Mouse (Mus musculus) forebrain, embryonic 11.5 days (tissue): ENCODE data around the gene Tnc. TPM values are rescaled to one million over a fixed set of nuclear protein-coding genes. Genes with fewer than 3 reads are reported as not detected.

ENCODE experiments used
- ATAC-seq: fragments of 200-750 bp; cut with Nextera tagmentation; replicated peaks from 2 replicates; pipeline ENCODE4 v1.8.0; 2017; ENCODE audit warnings: moderate TSS enrichment; ENCODE audit not compliant: low FRiP score
- DNase-seq: peaks from one replicate; pipeline ENCODE4 v3.0.0-alpha.2; 2017; ENCODE audit warnings: low spot score
- H3K27ac ChIP-seq: fragments of 300-500 bp; sonication (generic); 2 replicates; pipeline ENCODE4 v1.5.1; 2014; ENCODE audit warnings: low read depth, low read length
- H3K27me3 ChIP-seq: fragments of 300-500 bp; sonication (generic); 2 replicates; pipeline ENCODE4 v1.6.1; 2014; ENCODE audit warnings: mild to moderate bottlenecking, low read length, mixed read lengths; ENCODE audit not compliant: control insufficient read depth, insufficient read depth
- H3K36me3 ChIP-seq: fragments of 300-500 bp; sonication (generic); 2 replicates; pipeline ENCODE4 v1.6.1; 2014; ENCODE audit warnings: mild to moderate bottlenecking, low read length, moderate library complexity, mixed read lengths; ENCODE audit not compliant: control insufficient read depth, insufficient read depth
- H3K4me1 ChIP-seq: fragments of 300-500 bp; sonication (generic); replicated peaks from 2 replicates; pipeline ENCODE4 v1.6.1; 2014; ENCODE audit warnings: low read length, mixed read lengths; ENCODE audit not compliant: control insufficient read depth, insufficient read depth
- H3K4me2 ChIP-seq: fragments of 300-500 bp; sonication (generic); 2 replicates; pipeline ENCODE4 v1.6.1; 2014; ENCODE audit warnings: low read depth, mild to moderate bottlenecking, low read length, moderate library complexity, mixed read lengths; ENCODE audit not compliant: severe bottlenecking
- H3K4me3 ChIP-seq: fragments of 300-500 bp; sonication (generic); 2 replicates; pipeline ENCODE4 v1.5.1; 2014; ENCODE audit warnings: low read depth, low read length
- H3K9ac ChIP-seq: fragments of 300-500 bp; sonication (generic); 2 replicates; pipeline ENCODE4 v1.6.1; 2014; ENCODE audit warnings: low read length
- H3K9me3 ChIP-seq: fragments of 300-500 bp; sonication (generic); 2 replicates; pipeline ENCODE4 v1.6.1; 2016; ENCODE audit warnings: low read length, mixed read lengths; ENCODE audit not compliant: control insufficient read depth
- WGBS: fragments of 180-500 bp; shearing (Covaris S2); extraction: QIAGEN DNeasy Blood & Tissue Kit; methylation state at CpG from one replicate; pipeline ENCODE4 v1.1.7; 2014; 5-methylcytosine and 5-hydroxymethylcytosine counted together
- polyA plus RNA-seq: library from polyadenylated mRNA; unstranded; fragments of >200 nt; fragmentation: Nextera tagmentation; extraction: Ambion mirVana; gene quantifications from 2 replicates; pipeline ENCODE4 v1.2.1, GENCODE M21; 2014

Gene Tnc
- polyA plus RNA-seq, 1 experiment from 2014 or later: 5.4 TPM

- DNase-seq: no peak
- Histone ChIP-seq H3K9me3 (no peaks in the 10 kb centered on the region), H3K9ac (no peak overlapping the region), H3K36me3 (no peaks in the 10 kb centered on the region), H3K4me1 (no peaks in the 10 kb centered on the region), H3K27me3 (no peaks in the 10 kb centered on the region), H3K4me3 (no peak overlapping the region), H3K4me2 (no peak overlapping the region), H3K27ac (no peak overlapping the region)
- 94% methylated on average over 2 of the region's 2 CpGs for WGBS
- ATAC-seq: no peak
Observed at GRCm38 (mm10) chr4:63941420-63941819, 105.4 kb downstream of the Tnc start.

DNA sequence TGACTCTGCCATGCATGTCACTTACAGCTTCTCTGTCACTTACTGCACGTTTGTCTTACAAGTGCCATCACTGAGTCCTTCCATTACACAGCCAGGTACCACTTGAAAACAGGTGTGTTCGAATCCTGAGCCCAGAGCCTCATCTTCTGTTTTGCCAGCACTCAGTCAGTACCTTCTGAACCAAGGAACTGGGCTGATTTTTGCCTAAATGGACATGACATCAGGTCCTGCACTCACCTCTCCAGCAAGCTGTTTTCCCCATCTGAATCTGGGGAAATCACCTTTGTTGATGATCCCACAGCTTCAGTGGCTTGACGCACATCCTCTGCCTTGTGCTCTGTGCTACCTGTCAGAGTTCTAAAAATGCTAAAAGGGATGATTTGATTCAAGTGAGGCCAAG, 107.4 kb downstream of the Tnc start:
- Histone ChIP-seq H3K4me3 (no peak overlapping the region), H3K36me3 (no peaks in the 10 kb centered on the region), H3K4me1 (no peaks in the 10 kb centered on the region), H3K9ac (no peak overlapping the region), H3K27ac (no peak overlapping the region), H3K27me3 (no peaks in the 10 kb centered on the region), H3K9me3 (no peaks in the 10 kb centered on the region), H3K4me2 (no peak overlapping the region)
- 88% methylated on average over 3 of the region's 3 CpGs for WGBS
- no peak for DNase-seq
- no peak for ATAC-seq

GRCm38 (mm10) chr4:63935960-63936359, 110.9 kb downstream of the Tnc start:
- Histone ChIP-seq H3K9ac (no peak overlapping the region), H3K9me3 (no peaks in the 10 kb centered on the region), H3K27me3 (no peaks in the 10 kb centered on the region), H3K4me2 (no peak overlapping the region), H3K4me1 (no peaks in the 10 kb centered on the region; the same call in 1 of the 2 replicates), H3K4me3 (no peak overlapping the region), H3K27ac (no peak overlapping the region), H3K36me3 (no peaks in the 10 kb centered on the region)
- no peak for DNase-seq
- ATAC-seq: no peak
- WGBS: 88% methylated on average over 4 of the region's 4 CpGs

DNA sequence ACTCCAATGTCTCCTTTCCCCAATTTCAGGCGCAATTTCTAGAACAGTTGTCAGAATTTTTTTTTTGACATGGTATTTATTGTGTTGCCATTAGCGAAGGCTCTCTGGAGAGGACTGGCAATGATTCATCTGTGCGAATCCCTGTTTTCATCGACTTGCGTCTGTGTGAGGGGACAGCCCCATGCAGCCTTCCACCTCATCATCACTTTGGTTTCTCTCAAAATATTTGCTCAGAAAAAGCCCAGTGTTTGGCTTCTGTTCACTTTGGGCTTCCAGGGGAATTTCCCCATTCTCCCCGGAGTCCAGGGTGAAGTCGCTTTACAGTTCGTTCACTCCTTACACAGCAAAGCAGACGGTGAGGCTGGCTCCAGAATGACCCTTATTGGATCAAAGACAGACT, 111.5 kb downstream of the Tnc start:
- Histone ChIP-seq H3K4me2 (no peak overlapping the region), H3K9ac (no peak overlapping the region), H3K4me1 (no peaks in the 10 kb centered on the region; the same call in 1 of the 2 replicates), H3K9me3 (no peaks in the 10 kb centered on the region), H3K36me3 (no peaks in the 10 kb centered on the region), H3K27me3 (no peaks in the 10 kb centered on the region), H3K27ac (no peak overlapping the region), H3K4me3 (no peak overlapping the region)
- WGBS: 90% methylated on average over 9 of the region's 9 CpGs
- ATAC-seq (no peak), DNase-seq (no peak)

GRCm38 (mm10) chr4:63930863-63931262, 116.0 kb downstream of the Tnc start:
- Histone ChIP-seq H3K9me3 (no peaks in the 10 kb centered on the region), H3K9ac (no peak overlapping the region), H3K36me3 (no peaks in the 10 kb centered on the region), H3K27ac (no peak overlapping the region), H3K4me3 (no peak overlapping the region), H3K27me3 (no peaks in the 10 kb centered on the region), H3K4me2 (no peak overlapping the region), H3K4me1 (no peaks in the 10 kb centered on the region; the same call in 1 of the 2 replicates)
- WGBS: 92% methylated on average over 2 of the region's 2 CpGs
- DNase-seq (no peak), ATAC-seq (no peak)

DNA sequence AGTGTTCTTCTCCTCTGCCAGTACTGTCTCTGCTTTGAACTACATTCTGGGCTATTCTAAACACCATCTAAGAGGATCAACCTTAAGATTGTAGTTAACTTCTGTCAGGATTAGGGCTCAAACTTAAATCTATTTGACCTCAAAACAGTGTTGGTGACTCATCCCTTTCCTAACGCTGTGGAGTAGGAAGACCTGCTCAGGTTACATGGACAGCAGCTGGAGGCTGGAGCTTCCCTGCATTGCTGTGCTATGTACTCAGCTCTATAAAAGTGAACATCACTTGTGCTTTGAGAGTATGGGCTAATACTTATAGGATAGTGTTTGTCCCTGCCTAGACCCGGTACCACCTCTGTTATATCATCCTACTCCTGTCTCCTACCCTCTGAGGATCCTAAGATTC, 117.3 kb downstream of the Tnc start:
- Histone ChIP-seq H3K4me1 (no peaks in the 10 kb centered on the region; the same call in 1 of the 2 replicates), H3K27ac (no peak overlapping the region), H3K4me2 (no peak overlapping the region), H3K4me3 (no peak overlapping the region), H3K36me3 (no peaks in the 10 kb centered on the region), H3K27me3 (no peaks in the 10 kb centered on the region), H3K9ac (no peak overlapping the region), H3K9me3 (no peaks in the 10 kb centered on the region)
- WGBS: 71% methylated on average over 2 of the region's 2 CpGs
- no peak for DNase-seq
- ATAC-seq: no peak

GRCm38 (mm10) chr4:63928192-63928591, 118.6 kb downstream of the Tnc start:
- no peaks in the 10 kb centered on the region for H3K4me1 ChIP-seq
- WGBS: 81% methylated on average over 1 of the region's 1 CpGs

GRCm38 (mm10) chr4:63917181-63917580, 129.6 kb downstream of the Tnc start:
- ATAC-seq (no peak), DNase-seq (no peak)
- Histone ChIP-seq H3K4me3 (no peak overlapping the region), H3K27me3 (no peaks in the 10 kb centered on the region), H3K36me3 (no peaks in the 10 kb centered on the region), H3K9me3 (no peaks in the 10 kb centered on the region), H3K9ac (no peak overlapping the region), H3K27ac (no peak overlapping the region), H3K4me2 (no peak overlapping the region), H3K4me1 (no peaks in the 10 kb centered on the region)
- 92% methylated on average over 5 of the region's 5 CpGs for WGBS

More at GRCm38 (mm10) chr4:63928192-63928591, 118.6 kb downstream of the Tnc start:
- Histone ChIP-seq H3K36me3 (no peaks in the 10 kb centered on the region), H3K4me3 (no peak overlapping the region), H3K27me3 (no peaks in the 10 kb centered on the region), H3K9ac (no peak overlapping the region), H3K4me2 (no peak overlapping the region), H3K9me3 (no peaks in the 10 kb centered on the region), H3K27ac (no peak overlapping the region)
- DNase-seq (no peak), ATAC-seq (no peak)

- no peak overlapping the region for H3K4me3 ChIP-seq
- DNase-seq (no peak), ATAC-seq (no peak)
- H3K27me3 ChIP-seq: no peaks in the 10 kb centered on the region
- 84% methylated on average over 8 of the region's 8 CpGs for WGBS
- H3K27ac ChIP-seq: no peak overlapping the region
- H3K9ac ChIP-seq: no peak overlapping the region
- H3K36me3 ChIP-seq: no peaks in the 10 kb centered on the region
- no peaks in the 10 kb centered on the region for H3K9me3 ChIP-seq
- no peak overlapping the region for H3K4me2 ChIP-seq
- H3K4me1 ChIP-seq: no peaks in the 10 kb centered on the region
Observed at GRCm38 (mm10) chr4:63916753-63917152, 130.1 kb downstream of the Tnc start.
